Mouse (Mus musculus) urinary bladder, postnatal 4 days (tissue): ENCODE results near the gene Sh2b3.

ENCODE experiments used
- DNase-seq, 2 experiments: peaks; one replicate each; pipeline ENCODE4 v3.0.0; 2021 to 2022; ENCODE audit warnings: low spot score in 2 of 2

Sh2b3 gene

DNA sequence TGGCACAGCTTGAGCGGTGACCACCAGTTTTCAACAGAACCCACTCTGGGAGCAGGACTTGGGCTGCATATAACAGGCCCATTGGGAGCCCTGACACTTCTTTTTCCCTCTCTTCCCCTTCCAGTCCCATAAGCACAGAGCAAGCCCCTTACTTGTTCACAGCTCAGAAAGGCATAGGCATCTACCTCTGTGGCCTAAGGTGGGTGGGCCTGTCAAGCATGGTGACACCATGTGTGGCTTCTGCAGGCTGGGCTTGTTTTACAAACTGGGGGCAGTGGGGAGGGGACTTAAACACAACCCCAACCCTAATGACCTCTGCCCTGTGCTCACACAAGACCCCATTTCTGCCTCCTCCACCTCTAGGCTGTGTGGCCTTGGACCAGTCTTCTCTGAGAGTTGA, 13.8 kb downstream of the Sh2b3 start:
- no peak for DNase-seq

DNA sequence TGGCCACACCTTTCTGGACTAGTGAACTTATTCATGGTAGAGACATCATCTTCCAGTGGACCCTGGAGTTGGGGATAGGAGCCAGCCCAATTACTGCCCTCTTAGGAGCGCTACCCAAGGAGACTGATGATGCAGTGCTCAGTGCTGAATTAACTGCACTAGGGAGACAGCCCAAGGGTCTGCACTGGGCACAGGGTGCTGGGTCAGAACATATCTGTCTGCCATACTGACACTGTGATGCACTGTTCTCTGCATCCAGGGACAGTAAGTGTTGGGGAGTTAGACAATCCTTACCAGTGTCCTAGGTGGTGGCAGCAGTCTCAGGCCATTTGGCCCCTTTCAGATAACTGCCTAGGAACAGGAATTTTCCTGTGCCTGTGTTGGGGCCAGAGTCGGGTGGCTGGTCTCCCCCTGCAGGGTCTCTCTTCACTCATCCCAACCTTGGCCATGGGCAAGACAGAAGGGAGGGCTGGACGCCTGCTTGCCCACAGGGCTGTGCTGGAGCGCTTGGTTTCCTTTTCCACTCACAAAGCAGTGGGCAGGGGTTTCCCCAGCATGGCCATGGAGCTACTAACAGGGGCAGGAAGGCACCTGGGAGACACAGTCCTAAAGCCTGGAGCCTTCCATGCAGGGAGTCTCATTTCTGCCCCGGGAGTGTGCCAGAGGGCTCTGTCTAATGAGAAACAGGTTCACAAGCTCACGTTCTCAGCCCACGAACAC, 14.5 kb downstream of the Sh2b3 start:
- DNase-seq: no peak

DNA sequence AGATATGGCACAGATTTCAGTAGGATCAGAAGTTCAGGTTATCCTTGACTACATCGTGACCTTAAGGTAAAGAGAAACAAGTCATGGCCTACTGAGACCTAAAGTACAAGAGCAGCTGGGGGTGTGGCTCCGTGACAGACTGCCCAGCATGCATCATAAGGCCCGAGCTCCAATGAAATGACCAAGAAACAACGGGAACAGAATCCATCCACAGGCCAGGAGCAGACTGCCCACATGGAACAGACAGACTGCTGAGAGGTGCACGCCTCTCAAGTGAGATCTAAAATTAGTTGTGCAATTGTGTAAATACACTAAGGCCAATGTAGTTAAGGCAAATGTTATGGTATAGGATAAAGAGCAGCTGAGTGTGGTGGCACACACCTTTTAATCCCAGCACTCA, 15.9 kb downstream of the Sh2b3 start:
- DNase-seq: no peak

DNA sequence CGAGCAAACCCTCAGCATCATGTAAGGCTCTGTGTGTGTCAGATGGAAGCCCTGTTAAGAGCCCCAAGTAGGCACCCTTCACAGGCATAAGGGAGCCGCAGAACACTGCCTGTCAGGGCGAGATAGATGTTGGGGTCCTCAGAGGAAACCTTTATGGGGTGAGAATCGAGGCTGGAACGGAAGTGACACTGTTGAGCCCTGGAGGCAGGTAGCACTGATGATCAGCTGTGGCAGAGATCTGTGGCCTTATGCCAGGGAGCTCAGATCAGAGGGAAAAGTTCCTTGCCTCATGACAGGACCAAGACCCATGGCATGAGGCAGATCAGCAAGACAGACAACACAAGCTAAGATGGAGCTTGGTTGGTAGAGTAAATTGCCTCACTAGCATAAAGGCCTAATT, 16.3 kb downstream of the Sh2b3 start:
- no peak for DNase-seq

DNA sequence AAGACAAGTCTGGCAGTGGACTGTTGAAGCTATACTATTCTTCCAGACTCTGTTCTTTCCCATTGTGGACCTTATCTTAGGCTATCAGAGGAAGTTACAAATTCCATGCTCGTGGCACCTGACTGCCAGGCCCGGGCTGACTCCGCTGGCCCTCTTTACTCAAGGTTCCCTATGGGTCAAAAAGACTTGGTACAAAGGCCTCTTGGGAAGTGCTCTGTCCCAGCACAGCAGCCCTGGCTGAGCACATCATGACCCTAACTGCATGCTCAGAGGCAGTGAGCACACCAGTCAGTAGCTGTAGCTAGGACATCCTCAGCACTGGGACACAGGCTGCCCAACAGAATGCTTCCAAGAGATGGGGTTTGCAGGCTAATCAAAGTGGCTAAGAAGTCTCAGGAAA, 16.8 kb downstream of the Sh2b3 start:
- DNase-seq: no peak

DNA sequence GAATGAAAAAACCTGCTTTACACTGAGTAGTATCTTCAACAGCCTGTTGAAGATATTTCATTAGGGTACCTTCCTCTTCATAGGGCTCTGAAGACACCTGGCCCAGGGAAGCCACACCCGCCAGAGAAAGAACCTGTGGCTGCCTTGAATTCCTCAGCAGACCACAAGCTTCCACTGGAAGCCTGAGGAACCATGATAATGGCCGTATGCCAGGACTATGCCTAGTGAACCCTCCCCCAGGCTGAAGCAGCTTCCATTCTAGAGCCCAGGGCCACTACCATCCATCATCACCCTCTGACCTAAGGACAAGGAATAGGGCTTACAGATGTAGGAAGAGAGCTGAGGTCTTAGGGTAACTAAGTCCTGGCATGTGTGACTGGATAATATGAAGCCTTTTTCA, 17.3 kb downstream of the Sh2b3 start:
- DNase-seq: no peak

DNA sequence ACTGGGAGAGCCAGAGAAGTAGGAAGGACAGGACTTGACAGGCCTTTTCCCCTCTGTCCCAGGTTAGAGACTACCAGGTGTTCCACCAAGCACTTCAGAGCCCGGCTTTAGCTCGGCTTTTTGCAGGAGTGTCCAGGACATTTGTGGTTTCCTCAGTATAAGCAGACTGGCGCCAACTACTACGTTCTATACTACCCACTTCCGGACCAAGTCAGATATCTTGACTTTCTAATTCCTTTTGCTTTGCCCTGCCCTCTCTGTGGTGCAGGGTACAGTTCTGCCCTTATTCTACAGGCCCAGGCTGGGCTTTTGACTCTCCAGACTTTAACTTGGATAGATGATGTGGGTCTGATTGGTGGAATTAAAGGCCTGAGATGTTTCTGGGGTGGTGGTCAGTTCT, 17.9 kb downstream of the Sh2b3 start:
- no peak for DNase-seq

DNA sequence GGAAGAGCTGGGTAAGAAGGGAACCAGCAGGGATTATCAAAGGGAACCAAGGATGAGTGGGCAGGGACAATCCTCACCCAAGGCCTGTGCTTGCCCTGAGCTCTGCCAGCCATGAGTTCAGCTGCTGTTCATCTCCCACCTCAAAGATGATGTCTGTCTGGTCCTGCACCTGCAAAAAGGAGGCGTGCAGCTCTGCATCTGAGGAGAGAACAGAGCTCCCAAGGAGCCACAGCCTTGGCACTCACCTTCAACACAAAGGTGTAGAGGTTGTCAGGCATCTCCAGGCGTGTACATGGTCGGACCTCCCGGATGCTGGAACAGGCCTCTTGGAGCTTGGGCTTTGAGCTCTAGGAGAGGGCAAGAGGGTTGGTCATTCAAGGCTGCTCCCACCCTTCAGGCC, 18.6 kb downstream of the Sh2b3 start:
- no peak for DNase-seq

DNA sequence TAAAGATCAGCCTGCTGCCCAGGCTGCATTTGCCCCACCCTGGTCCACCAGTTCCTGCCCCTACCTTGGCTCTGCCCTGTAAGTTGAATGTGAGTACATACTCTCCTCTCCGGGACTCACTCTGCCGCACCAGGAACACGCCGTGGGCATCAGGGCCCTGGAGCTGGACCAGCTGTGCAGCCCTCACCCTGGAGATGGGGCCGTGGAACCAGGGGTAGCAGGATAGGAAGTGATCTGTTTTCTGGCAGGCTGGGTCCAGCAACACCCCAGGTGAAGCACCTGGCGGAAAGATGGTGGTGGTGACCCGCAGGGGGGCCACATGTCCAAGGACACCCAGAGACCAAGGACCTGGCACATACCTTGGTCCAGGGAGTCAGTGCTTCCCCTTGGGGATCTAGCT, 19.0 kb downstream of the Sh2b3 start:
- DNase-seq: no peak

DNA sequence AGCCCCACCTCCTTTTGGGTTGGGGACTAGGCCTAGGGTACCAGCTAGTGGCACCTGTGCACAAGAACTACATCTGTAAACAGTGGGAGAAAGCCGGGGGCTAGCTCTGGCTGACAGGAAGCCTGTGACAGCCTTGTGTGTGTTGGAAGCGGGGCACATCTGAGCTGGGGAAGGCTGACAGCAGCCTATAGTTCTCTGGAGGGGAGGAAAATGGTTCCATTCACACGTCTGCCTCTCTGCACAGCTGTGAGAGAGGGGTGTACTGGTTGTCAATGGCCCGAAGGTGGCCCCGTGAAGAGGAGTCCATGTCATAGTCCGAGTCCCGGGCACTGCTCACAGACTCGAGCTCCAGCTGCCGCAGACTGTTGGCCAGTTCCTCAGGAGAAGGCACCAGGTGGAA, 19.9 kb downstream of the Sh2b3 start:
- no peak for DNase-seq

DNA sequence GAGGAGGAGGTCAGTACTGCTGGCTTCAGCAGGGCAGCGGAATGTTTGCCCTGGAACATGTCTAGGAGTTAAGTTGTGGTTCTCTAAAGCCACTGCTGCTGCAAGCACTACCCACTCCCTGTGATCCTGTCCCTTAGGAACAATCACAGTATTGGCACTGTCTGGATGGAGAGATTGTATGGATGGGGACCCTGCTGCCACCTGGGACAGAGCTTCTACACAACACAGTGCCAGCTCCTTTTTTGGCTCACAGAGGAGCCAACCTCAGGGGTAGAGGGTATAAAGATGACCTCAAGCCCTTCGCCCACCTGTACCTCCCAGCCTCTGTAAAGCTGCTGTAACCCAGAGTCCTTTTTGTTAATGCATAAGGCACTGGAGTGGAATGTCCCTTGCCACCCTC, 20.8 kb downstream of the Sh2b3 start:
- no peak for DNase-seq

DNA sequence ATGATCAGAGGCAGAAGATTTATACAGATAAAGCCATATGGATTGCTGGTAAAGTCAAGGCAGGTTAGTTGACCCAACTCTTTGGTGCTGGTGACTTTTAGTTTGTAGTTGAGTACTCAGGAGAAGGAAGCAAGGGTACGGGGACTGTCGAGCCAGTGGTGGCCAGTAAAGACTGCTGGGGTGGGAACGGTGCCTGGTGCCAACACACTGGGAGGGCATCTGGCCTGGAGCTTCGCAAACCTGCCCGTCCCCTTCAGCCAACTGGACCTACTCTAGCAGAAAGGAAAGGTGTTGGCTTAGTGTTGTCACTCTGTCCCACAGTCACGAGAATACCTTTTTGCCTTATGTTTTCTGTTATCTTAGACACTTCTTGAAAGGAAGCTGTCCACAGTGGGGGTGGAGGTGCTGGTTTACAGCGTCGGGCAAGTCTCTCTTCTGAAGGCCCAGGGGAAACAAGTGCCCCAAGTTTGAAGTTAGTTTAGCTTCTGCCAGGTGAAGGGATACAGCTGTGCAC, 21.5 kb downstream of the Sh2b3 start:
- no peak for DNase-seq

DNA sequence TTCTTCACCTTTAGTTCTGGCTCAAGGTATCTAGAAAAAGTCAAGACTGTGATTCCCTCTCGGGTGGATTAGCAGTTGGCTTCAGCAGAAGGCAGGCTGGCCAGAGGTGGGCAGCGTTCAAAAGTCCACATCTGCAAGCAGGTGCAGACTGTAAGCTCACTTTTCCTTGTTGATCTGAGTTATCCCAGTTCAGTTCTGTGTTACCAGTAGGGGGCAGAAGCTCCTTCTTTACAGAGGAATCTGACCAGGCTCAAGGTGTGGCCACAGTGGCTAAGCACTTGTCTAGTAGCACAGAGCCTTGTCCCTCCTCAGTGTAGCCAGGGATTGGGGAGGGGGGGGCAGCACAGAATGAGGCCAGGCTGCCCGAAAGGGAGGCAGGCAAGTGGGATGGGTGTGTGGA, 22.4 kb downstream of the Sh2b3 start:
- no peak for DNase-seq

DNA sequence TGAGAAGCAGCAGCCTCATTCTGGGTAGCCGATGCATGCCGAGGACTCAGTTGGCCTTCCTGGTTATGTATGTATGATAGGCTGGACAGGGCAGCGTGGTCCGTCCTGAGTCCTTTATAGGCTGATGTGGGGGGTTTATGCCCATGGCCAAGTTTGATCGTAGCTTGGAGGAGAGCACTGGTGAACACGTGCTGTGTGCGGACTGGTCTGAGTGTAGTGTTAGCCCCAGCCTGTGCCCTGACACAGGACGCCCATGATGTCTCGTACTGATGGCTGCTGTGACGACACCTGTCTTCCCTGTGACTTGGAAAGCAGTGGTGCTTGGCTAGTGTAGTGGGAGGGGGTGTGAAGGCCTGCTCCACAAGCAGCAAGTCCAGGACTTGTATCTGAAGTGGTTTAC, 23.7 kb downstream of the Sh2b3 start:
- no peak for DNase-seq

DNA sequence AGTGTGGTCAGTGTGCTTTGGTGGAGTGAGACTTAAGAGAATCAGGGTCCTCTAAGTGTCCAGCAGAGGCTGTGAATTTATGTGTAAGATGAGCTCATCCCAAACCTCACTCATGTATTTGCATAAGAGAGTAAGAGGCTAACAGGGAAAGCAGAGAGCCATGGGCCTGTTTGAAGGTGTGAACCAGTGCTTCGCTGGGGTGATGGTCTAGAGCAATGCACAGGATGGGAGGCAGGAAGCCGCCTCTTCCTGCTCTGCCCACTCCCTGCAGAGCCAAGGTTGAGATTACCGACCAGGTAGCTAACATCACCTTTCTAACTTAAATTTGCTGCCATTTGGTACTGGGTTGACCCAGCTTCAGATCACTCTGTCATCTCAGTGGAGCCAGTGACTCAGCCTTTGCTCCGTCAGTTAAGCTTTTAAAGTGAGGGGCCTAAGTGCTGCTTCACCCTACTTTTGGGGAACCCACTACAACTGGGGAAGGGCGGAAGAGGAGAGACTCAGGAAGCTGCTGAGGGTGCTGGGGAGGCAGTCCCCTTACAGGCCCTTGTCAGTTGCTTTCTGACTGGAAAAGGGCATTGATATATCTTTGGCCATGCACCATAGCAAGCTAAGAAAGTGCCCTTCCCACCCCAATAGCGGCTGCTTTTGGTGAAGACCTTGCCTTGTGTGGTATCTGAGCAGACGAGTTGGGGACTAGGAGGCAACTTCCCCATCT, 24.8 kb downstream of the Sh2b3 start:
- no peak for DNase-seq

DNA sequence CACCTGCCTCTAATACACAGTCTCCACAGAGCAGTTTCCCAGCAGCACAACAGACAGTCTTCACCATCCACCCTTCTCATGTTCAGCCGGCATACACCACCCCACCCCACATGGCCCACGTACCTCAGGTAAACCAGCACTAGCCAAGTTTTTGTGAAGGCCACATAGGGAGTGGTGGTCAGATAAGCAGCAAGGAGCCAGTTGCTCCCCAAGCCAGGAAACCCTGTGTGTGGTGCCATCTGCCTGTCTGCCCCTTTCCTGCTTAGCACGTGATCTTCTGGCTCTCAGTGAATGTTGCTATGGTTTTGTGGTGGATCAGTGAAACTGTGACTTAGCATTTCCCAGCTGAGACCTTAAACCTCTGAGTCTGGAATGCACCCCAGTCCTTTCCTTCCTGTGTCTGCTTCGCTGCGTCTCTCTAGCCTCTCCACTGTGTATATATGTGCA, 25.9 kb downstream of the Sh2b3 start:
- no peak for DNase-seq

DNA sequence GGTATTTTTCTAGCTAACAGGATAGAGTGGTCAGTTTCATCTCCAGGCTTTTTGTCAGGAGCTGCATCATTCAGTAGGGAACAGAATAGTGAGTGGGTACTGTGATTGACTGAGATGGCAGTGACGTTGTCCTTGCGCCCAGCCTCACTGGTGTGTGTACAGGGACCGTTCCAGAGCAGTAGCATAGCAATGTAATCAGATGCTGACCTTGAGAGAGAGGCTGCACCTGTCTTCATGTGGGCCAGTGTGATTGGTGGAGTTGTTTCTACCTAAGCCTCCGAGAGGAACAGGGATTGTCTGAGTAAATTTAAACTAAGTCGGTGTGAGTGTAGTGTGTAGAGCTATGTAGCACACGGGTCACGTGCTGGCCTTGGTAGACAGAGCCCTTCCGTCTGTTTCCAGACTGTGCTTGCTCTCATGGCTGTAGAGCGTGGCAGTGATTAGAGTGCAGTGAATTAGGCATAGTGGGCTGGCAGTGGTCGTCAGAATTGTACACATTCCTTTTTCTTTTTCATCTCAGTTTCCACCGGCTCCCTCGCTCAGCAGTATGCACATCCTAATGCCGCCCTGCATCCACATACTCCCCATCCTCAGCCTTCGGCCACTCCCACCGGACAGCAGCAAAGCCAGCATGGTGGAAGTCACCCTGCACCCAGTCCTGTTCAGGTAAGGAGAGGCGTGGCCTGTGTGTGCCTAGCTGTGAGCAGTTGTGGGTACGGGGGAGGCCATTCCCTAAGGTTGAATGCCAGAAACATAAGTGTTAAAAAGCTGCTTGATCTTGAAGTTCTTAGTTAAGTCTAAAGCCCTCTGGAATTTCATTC, 26.9 kb downstream of the Sh2b3 start:
- DNase-seq: no peak

DNA sequence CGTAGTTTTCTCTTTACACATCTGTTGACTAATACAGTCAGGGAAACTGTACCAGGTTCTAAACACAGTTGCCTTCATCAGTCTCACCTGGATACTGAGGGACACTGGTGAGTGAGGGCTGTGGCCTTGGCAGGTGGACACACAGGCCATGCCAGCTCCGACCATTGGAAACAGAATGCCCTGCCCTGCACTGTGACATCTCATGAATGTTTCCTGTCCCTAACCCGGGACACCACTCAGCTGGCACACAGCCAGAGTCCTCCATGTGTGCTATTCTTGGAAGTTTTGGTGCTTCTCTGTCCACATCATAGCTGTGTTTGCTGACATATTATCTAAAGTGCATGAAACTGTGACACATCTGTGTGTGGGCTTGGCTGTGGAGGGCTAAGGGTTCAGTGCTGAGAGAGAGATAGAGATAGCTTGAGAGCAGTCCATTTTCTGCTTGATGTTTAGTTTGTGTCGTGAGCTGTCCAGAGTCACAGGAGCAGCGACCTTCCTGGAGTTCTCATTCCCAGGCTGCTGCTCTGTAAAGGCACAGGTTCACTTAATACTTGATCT, 27.7 kb downstream of the Sh2b3 start:
- DNase-seq: no peak

DNA sequence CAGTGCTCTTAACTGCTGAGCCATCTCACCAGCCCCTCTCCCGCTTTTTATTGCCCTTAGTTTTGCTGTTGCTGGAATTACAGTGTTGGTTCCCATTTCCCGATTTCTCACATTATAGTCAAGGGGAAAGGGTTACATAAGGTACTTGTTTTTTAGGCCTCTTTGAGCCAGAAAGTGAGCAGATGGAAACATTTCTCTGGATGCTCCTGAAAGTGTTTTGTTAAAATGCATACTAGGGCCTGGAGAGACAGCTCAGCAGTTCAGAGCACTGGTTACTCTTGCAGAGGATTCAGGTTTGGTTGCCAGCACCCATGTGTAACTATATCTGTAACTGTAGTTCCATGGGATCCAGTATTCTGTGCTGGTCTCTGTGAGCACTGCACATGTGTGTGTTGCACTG, 29.2 kb downstream of the Sh2b3 start:
- no peak for DNase-seq

DNA sequence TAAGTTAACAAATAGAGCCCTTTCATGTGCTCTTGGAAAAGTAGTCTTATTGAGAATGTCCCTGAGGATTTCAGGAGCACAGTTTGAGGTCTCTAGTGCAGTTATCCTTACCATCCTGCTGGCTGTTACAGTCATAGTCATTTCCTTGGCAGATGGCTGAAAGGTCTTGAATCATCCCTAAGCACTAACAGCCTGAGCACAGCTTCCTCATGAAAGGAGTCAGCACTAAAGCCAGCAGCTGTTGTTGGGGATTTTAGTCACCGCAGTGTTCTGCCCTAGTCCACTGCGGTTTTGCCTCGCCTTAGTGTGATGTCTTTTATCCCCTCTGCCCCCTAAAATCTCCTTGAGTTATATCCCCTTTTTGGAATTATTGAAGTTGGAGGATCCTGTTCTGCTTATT, 30.3 kb downstream of the Sh2b3 start:
- DNase-seq: no peak

DNA sequence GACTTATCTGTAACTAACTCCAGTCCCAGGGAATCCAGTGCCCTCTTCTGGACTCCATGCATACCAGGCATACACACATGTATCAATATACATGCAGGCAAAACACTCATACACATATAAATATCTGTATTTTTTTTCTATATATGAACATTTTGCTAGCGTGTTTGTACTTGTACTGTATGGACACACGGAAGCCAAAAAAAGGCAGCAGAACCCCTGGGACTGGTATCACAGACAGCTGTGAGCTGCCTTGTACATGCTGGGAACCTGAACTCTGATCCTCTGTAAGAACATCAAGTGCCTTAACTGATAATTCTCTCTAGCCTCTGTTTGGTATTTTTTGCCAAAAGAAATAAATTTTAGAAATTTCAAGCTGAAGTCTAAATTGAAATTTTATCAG, 39.0 kb downstream of the Sh2b3 start:
- DNase-seq: no peak

DNA sequence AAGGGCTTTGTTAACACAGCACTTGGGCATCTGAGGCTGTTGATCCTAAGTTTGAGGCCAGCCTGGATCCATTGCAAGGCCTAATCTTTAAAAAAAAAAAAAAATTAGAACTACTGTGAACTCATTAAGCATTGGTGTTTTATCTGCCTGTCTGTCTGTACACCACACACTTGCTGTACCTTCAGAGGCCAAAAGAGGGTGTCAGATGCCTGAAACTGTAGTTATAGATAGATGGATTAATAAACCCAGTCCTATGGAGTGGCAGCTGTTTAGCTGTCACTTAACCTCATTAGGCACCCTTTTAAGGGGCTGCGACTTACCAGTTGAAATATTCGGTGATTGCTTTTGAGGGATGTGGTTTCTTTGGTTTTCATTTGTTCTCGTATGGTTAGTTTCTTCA, 41.6 kb downstream of the Sh2b3 start:
- no peak for DNase-seq
